Mouse (Mus musculus) frontal cortex, adult (tissue): ENCODE results near the gene Wdr70.
"Not testable (repeated sequence)": the region's sequence is repeated elsewhere in the genome, so short reads cannot be mapped to it uniquely, and the experiment has no call there.

Source experiments
- ATAC-seq: cut with Nextera tagmentation; 2 replicates; pipeline ENCODE4 v1.9.2; 2017; ENCODE audit warnings: mild to moderate bottlenecking, moderate library complexity, mixed read lengths; ENCODE audit not compliant: low TSS enrichment

The Wdr70 gene

GRCm38 (mm10) chr15:8098774-8099749, at the start of gene Wdr70:
Wdr70 (minus strand) TSS chr15:8099209.
- peak; percentile 95 for ATAC-seq

GRCm38 (mm10) chr15:8135606-8136005, 36.6 kb upstream of the Wdr70 start:
- no peak for ATAC-seq

GRCm38 (mm10) chr15:8131761-8132160, 32.8 kb upstream of the Wdr70 start:
- no peak for ATAC-seq

- no peak for ATAC-seq
Measured at GRCm38 (mm10) chr15:8131268-8131667, 32.3 kb upstream of the Wdr70 start.

- ATAC-seq: no peak
Measured at GRCm38 (mm10) chr15:8129281-8129680, 30.3 kb upstream of the Wdr70 start.

- ATAC-seq: no peak
Measured at GRCm38 (mm10) chr15:8109782-8110181, 10.8 kb upstream of the Wdr70 start.

GRCm38 (mm10) chr15:8108966-8109743, 10.1 kb upstream of the Wdr70 start, which contains the start of gene Nup155:
Nup155 (plus strand) TSS chr15:8109273.
- peak; percentile 100 for ATAC-seq

- ATAC-seq: no peak
Measured at GRCm38 (mm10) chr15:8108360-8108965, 9.5 kb upstream of the Wdr70 start.

- not testable (repeated sequence) for ATAC-seq
Measured at GRCm38 (mm10) chr15:8101975-8102542, 3.0 kb upstream of the Wdr70 start.

GRCm38 (mm10) chr15:8097853-8098252, 1.2 kb downstream of the Wdr70 start:
- no peak for ATAC-seq

GRCm38 (mm10) chr15:8092668-8093067, 6.3 kb downstream of the Wdr70 start:
- ATAC-seq: not testable (repeated sequence)

- ATAC-seq: no peak
Measured at GRCm38 (mm10) chr15:8090685-8091084, 8.3 kb downstream of the Wdr70 start.

GRCm38 (mm10) chr15:8088715-8089114, 10.3 kb downstream of the Wdr70 start:
- no peak for ATAC-seq

GRCm38 (mm10) chr15:8087293-8087692, 11.7 kb downstream of the Wdr70 start:
- no peak for ATAC-seq

- no peak for ATAC-seq
Measured at GRCm38 (mm10) chr15:8082139-8082538, 16.9 kb downstream of the Wdr70 start.

GRCm38 (mm10) chr15:8073159-8073558, 25.9 kb downstream of the Wdr70 start:
- not testable (repeated sequence) for ATAC-seq

- ATAC-seq: 0 out of 2 replicates have a peak, but pooled peaks have one; percentile 27
Measured at GRCm38 (mm10) chr15:8065221-8065620, 33.8 kb downstream of the Wdr70 start.

GRCm38 (mm10) chr15:8051177-8051576, 47.8 kb downstream of the Wdr70 start:
- ATAC-seq: no peak

GRCm38 (mm10) chr15:8039834-8040233, 59.2 kb downstream of the Wdr70 start:
- 0 out of 2 replicates have a peak, but pooled peaks have one; percentile 41 for ATAC-seq

- no peak for ATAC-seq
Measured at GRCm38 (mm10) chr15:8038457-8038856, 60.6 kb downstream of the Wdr70 start.

- no peak for ATAC-seq
Measured at GRCm38 (mm10) chr15:8037825-8038224, 61.2 kb downstream of the Wdr70 start.
